Comparison of ENCODE assay signal across 9 mouse cellular contexts in genomic region chr8:90871375-90872080, GRCm38 (mm10). TPM values are rescaled to one million over a fixed set of nuclear protein-coding genes. Genes with fewer than 3 reads are reported as not detected.
DNase-seq lines count a peak whose midpoint lies in the region; ATAC-seq lines count a peak whose summit lies in the region.
"Had no signal": no experiment of that assay in that cellular context is flagged by ENCODE, and none has a peak within 500 bp of the region (broad histone marks: within the 10 kb centered on the region; RNA-seq: fewer than 3 reads in every experiment).

No protein-coding gene starts in this region.

- H3K4me3 ChIP-seq in heart, embryonic 12.5 days = no peak overlapping the region
- H3K4me3 ChIP-seq in forebrain, embryonic 15.5 days = no peak overlapping the region

- no peaks in the 10 kb centered on the region for H3K36me3 ChIP-seq in heart, embryonic 12.5 days
- H3K36me3 ChIP-seq in forebrain, embryonic 15.5 days = no peaks in the 10 kb centered on the region

- no peak overlapping the region for H3K9ac ChIP-seq in heart, embryonic 12.5 days
- H3K9ac ChIP-seq in forebrain, embryonic 15.5 days (replicated peaks) = no peak overlapping the region

- peaks cover 34% of the 10 kb centered on the region for H3K4me1 ChIP-seq in heart, embryonic 12.5 days (replicated peaks)
- peaks cover 44% of the 10 kb centered on the region for H3K4me1 ChIP-seq in forebrain, embryonic 15.5 days

- ATAC-seq in heart, embryonic 12.5 days (ENCODE audit: insufficient number of reproducible peaks, low FRiP score) = no peak
- no peak for ATAC-seq in forebrain, embryonic 15.5 days (replicated peaks)
- ATAC-seq in erythroblast, adult 5-6 weeks (replicated peaks; ENCODE audit: low FRiP score, poor library complexity, severe bottlenecking) = no peak

- no peaks in the 10 kb centered on the region for H3K27me3 ChIP-seq in heart, embryonic 12.5 days (replicated peaks)
- H3K27me3 ChIP-seq in forebrain, embryonic 15.5 days = no peaks in the 10 kb centered on the region

- no peaks in the 10 kb centered on the region for H3K9me3 ChIP-seq in heart, embryonic 12.5 days (replicated peaks)
- no peaks in the 10 kb centered on the region for H3K9me3 ChIP-seq in forebrain, embryonic 15.5 days

- WGBS in heart, embryonic 12.5 days = 52% methylated on average over 6 of the region's 6 CpGs
- WGBS in forebrain, embryonic 15.5 days = 28% methylated on average over 6 of the region's 6 CpGs

- no peak overlapping the region for H3K27ac ChIP-seq in heart, embryonic 12.5 days (ENCODE audit: poor library complexity, severe bottlenecking)
- peak overlapping the region; percentile 86 for H3K27ac ChIP-seq in forebrain, embryonic 15.5 days (replicated peaks)

- H3K4me2 ChIP-seq in heart, embryonic 12.5 days = no peak overlapping the region
- no peak overlapping the region for H3K4me2 ChIP-seq in forebrain, embryonic 15.5 days (replicated peaks)

- DNase-seq in heart, adult 18-20 months = peak; percentile 67 to 74
- DNase-seq in MN1 (ENCODE audit: low spot score) = peak; percentile 60
- DNase-seq in lung, postnatal 25 days (ENCODE audit: low spot score) = peak; percentile 44
- no peak for DNase-seq in frontal cortex, postnatal 36 days (ENCODE audit: low spot score in 2 of 2)
- no peak for DNase-seq in cerebellum, adult 8-10 months
- DNase-seq: layer of hippocampus, postnatal 36 days had no signal

RNA-seq across cellular contexts. Expression of gene Chd9, which starts 43.4 kb away (rescaled TPM):
- total RNA-seq in heart, adult 18-20 months (2021) = 10 to 100 TPM; 34.0 to 51.4 TPM
- 53.5 and 56.3 TPM in 2 replicates for polyA plus RNA-seq in heart, embryonic 12.5 days (2016; fragmentation: Nextera tagmentation; extraction: Ambion mirVana)
- 91.0 and 102 TPM in 2 replicates for polyA plus RNA-seq in forebrain, embryonic 15.5 days (2015; fragmentation: Nextera tagmentation; extraction: Ambion mirVana)
- 47.5 and 64.2 TPM in 2 replicates for total RNA-seq in erythroblast, adult 5-6 weeks (2015; ENCODE audit: low replicate concordance)
- total RNA-seq in erythroblast, adult 5-6 weeks (2017; ENCODE audit: low replicate concordance) = 49.6 and 56.0 TPM in 2 replicates

RNA-seq across cellular contexts. Expression of gene Gm19935, which starts 54.3 kb away (rescaled TPM):
- 1 to 10 TPM in 1 of 2 experiments, not detected in 1; 1.0 TPM for total RNA-seq in heart, adult 18-20 months (2021)
- not detected in 2 replicates for polyA plus RNA-seq in heart, embryonic 12.5 days (2016; fragmentation: Nextera tagmentation; extraction: Ambion mirVana)
- 0.19 and 1.1 TPM in 2 replicates for polyA plus RNA-seq in forebrain, embryonic 15.5 days (2015; fragmentation: Nextera tagmentation; extraction: Ambion mirVana)
- total RNA-seq in erythroblast, adult 5-6 weeks (2015; ENCODE audit: low replicate concordance) = not detected in 2 replicates
- not detected in 2 replicates for total RNA-seq in erythroblast, adult 5-6 weeks (2017; ENCODE audit: low replicate concordance)

Comparison
In these comparisons a context has a peak if more than half of its experiments do, and no peak if none do; other contexts are left out.
1. DNase-seq: peak in heart, adult 18-20 months (2 of 2), MN1 (single experiment) and lung, postnatal 25 days (single experiment); none in frontal cortex, postnatal 36 days (0 of 2) and cerebellum, adult 8-10 months (single experiment).